14 mouse cellular contexts compared by ENCODE assay signal in genomic region chr3:137100627-137101404, GRCm38 (mm10).
DNase-seq lines count a peak whose midpoint lies in the region; ATAC-seq and TF ChIP-seq lines count a peak whose summit lies in the region.
"Had no signal": no experiment of that assay in that cellular context is flagged by ENCODE, and none has a peak within 500 bp of the region (broad histone marks: within the 10 kb centered on the region; RNA-seq: fewer than 3 reads in every experiment).

No protein-coding gene starts in this region.

- WGBS in forebrain, embryonic 15.5 days = 39% methylated on average over 4 of the region's 4 CpGs
- WGBS in forebrain, embryonic 11.5 days = 59% methylated on average over 4 of the region's 4 CpGs
- WGBS in heart, embryonic 11.5 days (ENCODE audit: insufficient replicate concordance) = 36% methylated on average over 4 of the region's 4 CpGs

- no peaks in the 10 kb centered on the region for H3K27me3 ChIP-seq in forebrain, embryonic 15.5 days
- H3K27me3 ChIP-seq in forebrain, embryonic 11.5 days (ENCODE audit: control insufficient read depth, insufficient read depth, low read length) = no peaks in the 10 kb centered on the region
- no peaks in the 10 kb centered on the region for H3K27me3 ChIP-seq in heart, embryonic 11.5 days (ENCODE audit: control insufficient read depth, insufficient read depth, low read length)
- H3K27me3 ChIP-seq: heart, embryonic 13.5 days; midbrain, embryonic 12.5 days had no signal

- DNase-seq in forebrain, embryonic 11.5 days (ENCODE audit: low spot score) = no peak
- peak; percentile 56 for DNase-seq in brain, embryonic 14.5 days (ENCODE audit: low read depth)
- peak; percentile 58 to 71 for DNase-seq in left cerebral cortex, adult 9 months (ENCODE audit: low spot score in 2 of 2)
- DNase-seq in kidney, postnatal 4 days = no peak
- no peak for DNase-seq in thymus, postnatal 25 days
- DNase-seq: adrenal gland, postnatal 14 days; embryo, embryonic 11 days; lung, embryonic 14.5 days had no signal

- TF ChIP-seq POLR2A in brain, embryonic 14.5 days (IDR thresholded peaks at IDR 0.05; ENCODE audit: borderline replicate concordance, extremely low read depth, insufficient read depth, insufficient read length, poor library complexity, severe bottlenecking) = no peak
- TF ChIP-seq POLR2A in cortical plate, adult 2 months (IDR thresholded peaks at IDR 0.05; ENCODE audit: extremely low read depth, insufficient read depth, low read length) = no peak

- H3K4me2 ChIP-seq in forebrain, embryonic 15.5 days (replicated peaks) = no peak overlapping the region
- no peak overlapping the region for H3K4me2 ChIP-seq in forebrain, embryonic 11.5 days (ENCODE audit: low read depth, low read length, severe bottlenecking)
- no peak overlapping the region for H3K4me2 ChIP-seq in heart, embryonic 11.5 days
- H3K4me2 ChIP-seq: heart, embryonic 13.5 days; lung, embryonic 14.5 days; midbrain, embryonic 12.5 days had no signal

- no peaks in the 10 kb centered on the region for H3K9me3 ChIP-seq in forebrain, embryonic 15.5 days
- H3K9me3 ChIP-seq in forebrain, embryonic 11.5 days (ENCODE audit: control insufficient read depth, low read length) = no peaks in the 10 kb centered on the region
- H3K9me3 ChIP-seq in heart, embryonic 11.5 days (replicated peaks; ENCODE audit: control insufficient read depth, low read length) = no peaks in the 10 kb centered on the region
- H3K9me3 ChIP-seq: heart, embryonic 13.5 days; midbrain, embryonic 12.5 days had no signal

- ATAC-seq in forebrain, embryonic 15.5 days (replicated peaks) = peak; percentile 60; the same call in 1 of the 2 replicates
- ATAC-seq in forebrain, embryonic 11.5 days (replicated peaks; ENCODE audit: low FRiP score) = no peak
- ATAC-seq in heart, embryonic 11.5 days (replicated peaks; ENCODE audit: insufficient number of reproducible peaks, low FRiP score, low TSS enrichment) = no peak
- ATAC-seq: inflammation-experienced regulatory T-cells, adult 6 months had no signal

- H3K27ac ChIP-seq in forebrain, embryonic 15.5 days (replicated peaks) = peak overlapping the region; percentile 56; the same call in 1 of the 2 replicates
- H3K27ac ChIP-seq in forebrain, embryonic 11.5 days (ENCODE audit: low read depth, low read length) = no peak overlapping the region
- H3K27ac ChIP-seq in cortical plate, adult 2 months (ENCODE audit: insufficient read depth, low read length) = no peak overlapping the region
- no peak overlapping the region for H3K27ac ChIP-seq in heart, embryonic 11.5 days (ENCODE audit: low read depth, low read length)
- H3K27ac ChIP-seq: heart, embryonic 13.5 days; midbrain, embryonic 12.5 days had no signal

- H3K36me3 ChIP-seq in forebrain, embryonic 15.5 days = no peaks in the 10 kb centered on the region
- H3K36me3 ChIP-seq in forebrain, embryonic 11.5 days (ENCODE audit: control insufficient read depth, insufficient read depth, low read length) = no peaks in the 10 kb centered on the region
- no peaks in the 10 kb centered on the region for H3K36me3 ChIP-seq in heart, embryonic 11.5 days (ENCODE audit: control insufficient read depth, insufficient read depth, low read length)
- H3K36me3 ChIP-seq: heart, embryonic 13.5 days; midbrain, embryonic 12.5 days had no signal

- H3K4me3 ChIP-seq in forebrain, embryonic 15.5 days = no peak overlapping the region
- H3K4me3 ChIP-seq in forebrain, embryonic 11.5 days (ENCODE audit: low read depth, low read length) = no peak overlapping the region
- H3K4me3 ChIP-seq in cortical plate, adult 2 months (ENCODE audit: insufficient read depth, low read length) = no peak overlapping the region
- no peak overlapping the region for H3K4me3 ChIP-seq in heart, embryonic 11.5 days (ENCODE audit: low read depth, low read length)
- H3K4me3 ChIP-seq: heart, embryonic 13.5 days; midbrain, embryonic 12.5 days had no signal

- H3K9ac ChIP-seq in forebrain, embryonic 15.5 days (replicated peaks) = no peak overlapping the region
- H3K9ac ChIP-seq in forebrain, embryonic 11.5 days (ENCODE audit: low read length) = no peak overlapping the region
- H3K9ac ChIP-seq in heart, embryonic 11.5 days (ENCODE audit: low read depth, low read length) = no peak overlapping the region
- H3K9ac ChIP-seq: heart, embryonic 13.5 days; lung, embryonic 14.5 days; midbrain, embryonic 12.5 days had no signal

- no peak for TF ChIP-seq CTCF in brain, embryonic 14.5 days (IDR thresholded peaks at IDR 0.05; ENCODE audit: borderline replicate concordance, extremely low read depth, insufficient read depth, insufficient read length)
- 0 out of 2 replicates have a peak, but pooled peaks have one; percentile 9 for TF ChIP-seq CTCF in cortical plate, adult 2 months (IDR thresholded peaks at IDR 0.05; ENCODE audit: extremely low read depth, insufficient read depth, low read length)

- H3K4me1 ChIP-seq in forebrain, embryonic 15.5 days = peaks cover 10% of the 10 kb centered on the region; the same call in 1 of the 2 replicates
- no peaks in the 10 kb centered on the region for H3K4me1 ChIP-seq in forebrain, embryonic 11.5 days (replicated peaks; ENCODE audit: control insufficient read depth, insufficient read depth, low read length)
- no peaks in the 10 kb centered on the region for H3K4me1 ChIP-seq in cortical plate, adult 2 months (ENCODE audit: control insufficient read depth, insufficient read depth, low read length)
- no peaks in the 10 kb centered on the region for H3K4me1 ChIP-seq in heart, embryonic 11.5 days (ENCODE audit: control insufficient read depth, insufficient read depth, low read length)
- H3K4me1 ChIP-seq: heart, embryonic 13.5 days; midbrain, embryonic 12.5 days had no signal

Comparison
In these comparisons a context has a peak if more than half of its experiments do, and no peak if none do; other contexts are left out.
1. DNase-seq: peak in brain, embryonic 14.5 days (single experiment) and left cerebral cortex, adult 9 months (2 of 2); none in forebrain, embryonic 11.5 days (single experiment), kidney, postnatal 4 days (0 of 2) and thymus, postnatal 25 days (single experiment).